Mouse (Mus musculus): ENCODE results near the gene Thap2.

The Thap2 gene

GRCm38 (mm10) chr10:115384221-115385017, at the start of gene Thap2, which contains the start of gene Zfc3h1:
Gene Thap2 (minus strand): TSS chr10:115384443.
Gene Zfc3h1 (plus strand): TSS chr10:115384959.
- in situ Hi-C loops (cut with MboI; ENCODE audit: unreplicated experiment in 2 of 2): loop anchor here (5.0 to 25.0 kb wide), 3 partner anchors 72 to 1178 kb away; no protein-coding TSS in a partner anchor

DNA sequence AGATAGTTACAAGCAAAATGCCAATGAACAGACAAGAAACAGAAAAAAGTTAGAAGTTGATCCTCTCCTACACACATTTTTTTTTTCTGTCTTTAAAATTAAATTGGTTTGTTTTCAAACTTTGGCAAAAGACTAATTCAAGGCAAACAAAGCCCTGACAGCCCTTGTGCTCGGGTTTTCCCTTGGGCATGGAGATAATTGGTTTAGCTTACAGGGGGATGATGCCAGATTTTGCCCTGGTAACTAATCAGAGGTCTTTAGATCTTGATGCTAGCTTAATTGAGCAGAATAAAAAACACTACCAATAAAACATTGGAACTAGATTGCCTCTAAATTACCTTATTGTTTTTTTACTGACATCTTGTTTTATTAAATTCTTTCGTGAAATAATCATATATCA, 41.1 kb upstream of the Thap2 start:
- in situ Hi-C loops (cut with MboI; ENCODE audit: unreplicated experiment in 2 of 2): no loop called here

GRCm38 (mm10) chr10:115421976-115422375, 37.7 kb upstream of the Thap2 start:
- in situ Hi-C loops (cut with MboI; ENCODE audit: unreplicated experiment in 2 of 2): loop anchor here in 1 of 2 experiments (5.0 to 25.0 kb wide), 2 partner anchors 200 to 1640 kb away; partner anchors contain the start of gene Cct2

DNA sequence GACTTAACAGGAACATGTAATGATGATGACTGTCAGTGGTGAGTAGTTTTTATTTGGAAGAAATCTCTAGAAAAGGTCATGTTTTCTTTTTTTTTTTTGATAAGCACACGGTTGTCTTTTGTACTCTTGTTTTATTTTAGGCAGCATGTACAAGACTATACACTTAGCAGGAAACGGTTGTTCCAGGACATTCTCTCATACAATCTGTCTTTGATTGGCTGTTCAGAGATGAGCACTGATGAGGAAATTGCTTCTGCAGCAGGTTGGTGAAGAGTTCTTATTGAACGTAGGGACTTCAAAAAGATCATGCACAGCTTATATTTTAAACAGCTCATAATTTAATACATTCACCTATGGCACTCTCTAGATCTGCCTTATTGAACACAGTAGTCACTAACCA, 29.8 kb upstream of the Thap2 start:
- in situ Hi-C loops (cut with MboI; ENCODE audit: unreplicated experiment in 2 of 2): loop anchor here in 1 of 2 experiments (25.0 kb wide), 1 partner anchor 1648 kb away; the partner anchor contains the start of gene Cct2

GRCm38 (mm10) chr10:115413496-115413895, 29.3 kb upstream of the Thap2 start:
- in situ Hi-C loops (cut with MboI; ENCODE audit: unreplicated experiment in 2 of 2): loop anchor here in 1 of 2 experiments (25.0 kb wide), 1 partner anchor 1649 kb away; the partner anchor contains the start of gene Cct2

DNA sequence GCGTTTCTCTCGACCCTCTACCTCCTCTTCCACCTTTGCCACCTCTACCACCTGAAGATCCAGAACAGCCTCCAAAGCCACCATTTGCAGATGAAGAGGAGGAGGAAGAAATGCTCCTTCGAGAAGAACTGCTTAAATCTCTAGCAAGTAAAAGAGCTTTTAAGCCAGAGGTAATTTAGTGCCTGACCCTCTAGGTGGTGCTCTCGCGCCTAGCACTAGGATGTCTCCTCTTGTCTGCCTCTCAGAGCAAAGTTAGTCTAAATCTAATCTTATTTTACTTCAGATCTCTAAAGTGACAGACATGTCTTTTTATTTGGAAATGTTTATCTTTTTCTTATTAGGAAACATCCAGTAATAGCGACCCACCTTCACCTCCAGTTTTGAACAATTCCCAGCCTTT, 22.1 kb upstream of the Thap2 start:
- in situ Hi-C loops (cut with MboI; ENCODE audit: unreplicated experiment in 2 of 2): loop anchor here (5.0 to 25.0 kb wide), 5 partner anchors 82 to 1656 kb away; partner anchors contain the start of gene Cct2 (in 1 of the 2)

GRCm38 (mm10) chr10:115391896-115392295, 7.7 kb upstream of the Thap2 start:
- in situ Hi-C loops (cut with MboI; ENCODE audit: unreplicated experiment in 2 of 2): loop anchor here (25.0 kb wide), 2 partner anchors 1095 to 1170 kb away; no protein-coding TSS in a partner anchor

DNA sequence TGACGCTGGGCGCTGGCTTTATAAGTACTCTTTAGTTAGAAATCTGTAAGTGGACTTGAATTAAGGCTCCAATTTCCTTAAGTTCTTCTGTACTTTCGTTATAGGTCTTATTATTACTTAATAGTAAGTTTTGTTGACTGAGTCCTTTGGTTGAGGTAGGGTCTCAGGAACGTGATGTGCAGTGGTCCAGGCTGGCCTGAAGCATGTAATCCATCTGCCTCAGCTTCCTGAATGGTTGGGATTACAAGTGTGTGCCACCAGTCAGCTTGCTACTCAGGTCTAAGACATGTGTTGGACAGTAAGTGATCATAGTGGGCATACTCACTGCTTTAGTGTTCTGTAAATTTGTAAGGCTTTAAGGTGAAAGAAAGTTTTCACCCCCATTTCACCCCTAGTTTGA, 6.8 kb upstream of the Thap2 start:
- in situ Hi-C loops (cut with MboI; ENCODE audit: unreplicated experiment in 2 of 2): loop anchor here (25.0 kb wide), 2 partner anchors 1096 to 1171 kb away; no protein-coding TSS in a partner anchor

GRCm38 (mm10) chr10:115387891-115388290, 3.6 kb upstream of the Thap2 start:
- in situ Hi-C loops (cut with MboI; ENCODE audit: unreplicated experiment in 2 of 2): loop anchor here (5.0 to 25.0 kb wide), 3 partner anchors 76 to 1174 kb away; no protein-coding TSS in a partner anchor

DNA sequence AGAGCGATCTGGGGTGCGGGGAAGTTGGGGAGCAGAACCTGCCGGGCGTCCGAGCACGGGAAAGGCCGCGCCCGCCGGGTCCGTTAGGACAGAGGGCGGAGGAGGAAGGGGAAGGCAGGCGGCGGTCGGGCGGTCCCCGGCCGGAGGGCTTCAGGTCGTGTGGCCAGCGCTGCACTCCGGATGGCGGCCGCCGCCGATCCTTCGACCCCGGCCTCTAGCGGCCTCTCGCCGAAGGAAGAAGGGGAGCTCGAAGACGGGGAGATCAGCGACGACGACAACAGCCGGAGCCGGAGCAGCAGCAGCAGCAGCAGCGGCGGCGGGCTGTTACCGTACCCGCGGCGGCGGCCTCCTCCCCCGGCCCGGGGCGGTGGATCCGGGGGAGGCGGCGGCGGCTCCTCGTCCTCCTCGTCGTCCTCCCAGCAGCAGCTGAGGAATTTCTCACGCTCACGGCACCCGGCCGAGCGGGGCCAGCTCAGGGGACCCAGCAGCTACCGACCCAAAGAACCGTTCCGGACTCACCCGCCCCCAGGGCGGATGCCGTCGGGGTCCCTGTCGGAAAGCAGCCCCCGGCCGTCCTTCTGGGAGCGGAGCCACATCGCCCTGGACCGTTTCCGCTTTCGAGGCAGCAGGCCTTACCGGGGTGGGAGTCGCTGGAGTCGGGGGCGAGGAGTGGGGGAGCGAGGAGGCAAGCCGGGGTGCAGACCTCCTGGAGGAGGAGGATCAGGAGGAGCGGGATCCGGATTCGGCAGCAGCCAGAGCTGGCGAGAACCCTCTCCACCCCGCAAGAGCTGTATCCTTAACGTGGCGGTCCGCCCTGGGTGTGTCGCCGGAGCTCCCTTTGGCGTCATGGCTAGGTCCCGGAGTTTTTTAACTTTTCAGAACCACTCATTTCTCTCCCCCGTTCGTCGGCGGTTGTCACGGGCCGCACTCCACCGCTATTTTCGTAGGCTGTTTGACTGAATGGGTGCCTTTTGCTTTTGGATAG, 1.1 kb upstream of the Thap2 start:
- in situ Hi-C loops (cut with MboI; ENCODE audit: unreplicated experiment in 2 of 2): loop anchor here (5.0 to 25.0 kb wide), 3 partner anchors 73 to 1177 kb away; no protein-coding TSS in a partner anchor

GRCm38 (mm10) chr10:115383644-115384220, 511 bp downstream of the Thap2 start:
- in situ Hi-C loops (cut with MboI; ENCODE audit: unreplicated experiment in 2 of 2): loop anchor here (25.0 kb wide), 2 partner anchors 1104 to 1179 kb away; no protein-coding TSS in a partner anchor

DNA sequence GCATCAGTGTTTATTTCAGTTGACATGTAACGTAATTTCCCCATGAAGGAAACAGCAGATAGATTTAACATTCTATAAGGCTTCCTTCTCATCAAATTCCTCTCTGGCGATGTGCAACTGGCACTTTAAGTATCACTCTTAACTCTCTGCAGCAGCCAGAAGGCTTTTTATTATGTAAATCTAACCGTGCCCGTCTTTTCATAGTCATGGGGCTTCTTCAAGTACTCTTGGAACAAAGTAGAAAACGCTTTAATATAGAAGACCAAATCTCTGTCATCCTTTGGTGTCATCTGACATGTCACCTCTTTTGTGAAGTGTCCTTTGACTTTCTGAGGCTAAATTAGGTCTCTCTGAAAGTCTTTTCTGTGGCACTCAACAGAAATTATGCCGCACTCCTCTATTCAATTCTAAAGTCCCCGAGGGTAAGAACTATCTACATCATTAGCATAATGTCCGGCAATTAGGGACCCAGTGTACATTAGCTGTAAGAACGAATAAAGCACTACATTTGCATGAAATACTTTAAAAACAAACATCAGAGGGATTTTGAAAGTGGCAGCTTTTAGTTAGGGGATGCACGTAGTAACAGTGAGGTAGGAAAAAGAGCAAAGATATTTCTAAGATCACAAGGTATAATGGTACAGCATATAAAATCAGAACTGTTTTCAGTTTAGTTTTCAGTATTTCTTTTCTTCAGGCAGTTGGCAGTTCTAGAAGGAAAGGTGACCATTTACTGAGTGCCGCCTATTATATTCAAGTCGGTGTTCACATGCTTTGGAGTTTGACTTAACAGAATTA, 1.2 kb downstream of the Thap2 start:
- in situ Hi-C loops (cut with MboI; ENCODE audit: unreplicated experiment in 2 of 2): loop anchor here (25.0 kb wide), 2 partner anchors 1104 to 1179 kb away; no protein-coding TSS in a partner anchor

GRCm38 (mm10) chr10:115381506-115382084, 2.6 kb downstream of the Thap2 start:
- in situ Hi-C loops (cut with MboI; ENCODE audit: unreplicated experiment in 2 of 2): loop anchor here (25.0 kb wide), 2 partner anchors 1106 to 1181 kb away; no protein-coding TSS in a partner anchor

- in situ Hi-C loops (cut with MboI; ENCODE audit: unreplicated experiment in 2 of 2): no loop called here
Measured at GRCm38 (mm10) chr10:115363151-115363550, 21.1 kb downstream of the Thap2 start.

DNA sequence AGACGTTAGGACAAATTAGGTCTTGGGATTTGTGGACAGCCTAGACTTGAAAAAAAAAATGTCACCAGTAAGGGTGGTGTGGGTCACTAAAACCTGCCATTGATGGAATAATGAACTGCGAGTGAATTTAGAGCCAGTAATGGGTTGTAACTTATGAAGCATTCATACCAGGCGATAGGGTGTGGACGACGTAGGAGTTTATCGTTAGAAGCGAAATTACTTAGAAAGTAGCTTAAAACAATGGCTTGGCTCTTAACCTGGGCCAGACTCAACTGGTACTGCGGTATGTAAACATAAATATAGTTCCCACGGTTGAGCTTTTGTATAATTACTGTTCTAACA, 21.6 kb downstream of the Thap2 start:
- in situ Hi-C loops (cut with MboI; ENCODE audit: unreplicated experiment in 2 of 2): no loop called here

DNA sequence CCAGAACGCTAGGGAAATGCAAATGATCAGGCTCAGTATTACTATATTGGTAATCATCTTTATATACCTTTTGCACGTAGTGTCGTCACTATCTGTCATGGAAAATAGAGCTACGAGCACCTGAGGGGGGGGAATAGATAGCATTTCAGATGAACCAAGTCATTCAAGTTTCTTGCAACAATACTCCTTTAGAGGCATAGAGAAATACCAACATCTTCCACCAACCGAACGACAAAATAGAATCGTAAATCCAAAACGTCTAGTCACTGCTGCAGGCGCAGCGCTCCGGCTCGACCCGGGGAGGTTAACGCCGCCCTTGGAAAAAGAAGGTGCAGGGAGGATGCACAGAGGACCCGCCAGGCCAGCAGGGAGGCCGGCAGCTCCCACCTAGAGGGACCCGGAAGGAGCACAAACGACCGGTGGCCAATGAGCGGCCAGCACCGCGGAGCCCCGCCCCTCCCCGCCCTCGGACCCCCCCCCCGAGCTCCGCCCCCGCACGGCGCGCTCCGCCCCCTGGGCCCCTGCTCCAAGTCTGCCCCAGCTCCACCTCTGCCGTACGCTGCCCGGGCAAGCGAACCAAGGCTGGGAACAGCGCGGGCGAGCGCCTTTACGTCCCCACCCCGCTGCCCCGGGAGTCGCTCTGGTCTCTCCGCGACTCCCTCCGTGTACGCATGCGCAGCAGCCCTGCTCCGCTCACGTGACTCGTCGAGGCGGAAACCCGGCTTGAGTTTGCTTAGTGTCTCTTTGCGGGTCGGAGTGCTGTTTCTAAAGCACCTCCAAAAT, 22.2 kb downstream of the Thap2 start, which contains the start of gene Tmem19:
Gene Tmem19 (minus strand): TSS at position 662 of the 783 bp plus-strand sequence.
- in situ Hi-C loops (cut with MboI; ENCODE audit: unreplicated experiment in 2 of 2): no loop called here

- in situ Hi-C loops (cut with MboI; ENCODE audit: unreplicated experiment in 2 of 2): no loop called here
Measured at GRCm38 (mm10) chr10:115359066-115359465, 25.2 kb downstream of the Thap2 start.
